Mouse (Mus musculus) hindbrain, embryonic 11.5 days (tissue): ENCODE measurements around the gene Eif5. TPM values are rescaled to one million over a fixed set of nuclear protein-coding genes. Genes with fewer than 3 reads are reported as not detected.
"Not testable (repeated sequence)": the region's sequence is repeated elsewhere in the genome, so short reads cannot be mapped to it uniquely, and the experiment has no call there.

Experiments
- ATAC-seq: fragments of 200-750 bp; cut with Nextera tagmentation; 2 replicates; pipeline ENCODE4 v1.8.0; 2017; ENCODE audit warnings: mild to moderate bottlenecking, moderate TSS enrichment, moderate library complexity; ENCODE audit not compliant: low FRiP score
- DNase-seq: peaks from one replicate; pipeline ENCODE4 v3.0.0-alpha.2; 2015; ENCODE audit warnings: low spot score
- H3K27ac ChIP-seq: fragments of 300-500 bp; sonication (generic); 2 replicates; pipeline ENCODE4 v1.5.1; 2014; ENCODE audit warnings: mild to moderate bottlenecking, low read depth, low read length
- H3K27me3 ChIP-seq: fragments of 300-500 bp; sonication (generic); 2 replicates; pipeline ENCODE4 v1.6.1; 2014; ENCODE audit warnings: mild to moderate bottlenecking, low read length, moderate library complexity, mixed read lengths; ENCODE audit not compliant: control insufficient read depth, insufficient read depth
- H3K36me3 ChIP-seq: fragments of 300-500 bp; sonication (generic); 2 replicates; pipeline ENCODE4 v1.6.1; 2014; ENCODE audit warnings: mild to moderate bottlenecking, low read length, moderate library complexity, mixed read lengths; ENCODE audit not compliant: control insufficient read depth, insufficient read depth
- H3K4me1 ChIP-seq: fragments of 300-500 bp; sonication (generic); replicated peaks from 2 replicates; pipeline ENCODE4 v1.6.1; 2014; ENCODE audit warnings: low read length, mixed read lengths; ENCODE audit not compliant: control insufficient read depth, insufficient read depth
- H3K4me2 ChIP-seq: fragments of 300-500 bp; sonication (generic); replicated peaks from 2 replicates; pipeline ENCODE4 v1.6.1; 2014; ENCODE audit warnings: mild to moderate bottlenecking, low read depth, low read length
- H3K4me3 ChIP-seq: fragments of 300-500 bp; sonication (generic); 2 replicates; pipeline ENCODE4 v1.5.1; 2014; ENCODE audit warnings: low read depth, low read length
- H3K9ac ChIP-seq: fragments of 300-500 bp; sonication (generic); 2 replicates; pipeline ENCODE4 v1.6.1; 2014; ENCODE audit warnings: low read depth, low read length
- H3K9me3 ChIP-seq: fragments of 300-500 bp; sonication (generic); 2 replicates; pipeline ENCODE4 v1.6.1; 2016; ENCODE audit warnings: low read length; ENCODE audit not compliant: control insufficient read depth
- WGBS: fragments of 180-500 bp; shearing (Covaris S2); extraction: QIAGEN DNeasy Blood & Tissue Kit; methylation state at CpG from one replicate; pipeline ENCODE4 v1.1.7; 2014; 5-methylcytosine and 5-hydroxymethylcytosine counted together
- polyA plus RNA-seq: library from polyadenylated mRNA; unstranded; fragments of >200 nt; fragmentation: Nextera tagmentation; extraction: Ambion mirVana; gene quantifications from 2 replicates; pipeline ENCODE4 v1.2.1, GENCODE M21; 2014

Gene Eif5
- polyA plus RNA-seq, 1 experiment from 2014 or later = 707 TPM

- DNase-seq = no peak
- H3K27ac ChIP-seq = no peak overlapping the region
- H3K4me1 ChIP-seq = no peaks in the 10 kb centered on the region
- no peaks in the 10 kb centered on the region for H3K27me3 ChIP-seq
- 62% methylated on average over 1 of the region's 1 CpGs for WGBS
- no peak overlapping the region for H3K4me2 ChIP-seq
- no peaks in the 10 kb centered on the region for H3K36me3 ChIP-seq
- H3K9ac ChIP-seq = no peak overlapping the region
- H3K4me3 ChIP-seq = no peak overlapping the region
- no peak for ATAC-seq
- H3K9me3 ChIP-seq = no peaks in the 10 kb centered on the region
Measured at GRCm38 (mm10) chr12:111550679-111551078, 12.9 kb downstream of the Eif5 start.

- Histone ChIP-seq H3K27me3 (no peaks in the 10 kb centered on the region), H3K4me1 (no peaks in the 10 kb centered on the region), H3K4me3 (no peak overlapping the region), H3K4me2 (no peak overlapping the region), H3K36me3 (no peaks in the 10 kb centered on the region), H3K9ac (no peak overlapping the region), H3K27ac (no peak overlapping the region), H3K9me3 (no peaks in the 10 kb centered on the region)
- DNase-seq = no peak
- no peak for ATAC-seq
- 75% methylated on average over 8 of the region's 8 CpGs for WGBS
Measured at GRCm38 (mm10) chr12:111552342-111552741, 14.5 kb downstream of the Eif5 start.

- no peak overlapping the region for H3K27ac ChIP-seq
- DNase-seq (no peak), ATAC-seq (no peak)
- H3K9me3 ChIP-seq = no peaks in the 10 kb centered on the region
- H3K4me2 ChIP-seq = no peak overlapping the region
- WGBS = 76% methylated on average over 4 of the region's 4 CpGs
- no peaks in the 10 kb centered on the region for H3K27me3 ChIP-seq
- no peak overlapping the region for H3K4me3 ChIP-seq
- no peak overlapping the region for H3K9ac ChIP-seq
- no peaks in the 10 kb centered on the region for H3K36me3 ChIP-seq
- H3K4me1 ChIP-seq = no peaks in the 10 kb centered on the region
Measured at GRCm38 (mm10) chr12:111555357-111555756, 17.5 kb downstream of the Eif5 start.

- not testable (repeated sequence) for H3K9ac ChIP-seq, H3K4me1 ChIP-seq, ATAC-seq, H3K4me2 ChIP-seq, H3K4me3 ChIP-seq, H3K27ac ChIP-seq, DNase-seq, H3K9me3 ChIP-seq, H3K27me3 ChIP-seq, H3K36me3 ChIP-seq
- 86% methylated on average over 4 of the region's 5 CpGs for WGBS
Measured at GRCm38 (mm10) chr12:111555893-111556292, 18.1 kb downstream of the Eif5 start.

GRCm38 (mm10) chr12:111557538-111557937 lies 19.7 kb downstream of the Eif5 start:
- DNase-seq = no peak
- Histone ChIP-seq H3K9me3 (no peaks in the 10 kb centered on the region), H3K36me3 (no peaks in the 10 kb centered on the region), H3K27me3 (no peaks in the 10 kb centered on the region), H3K4me2 (no peak overlapping the region), H3K4me3 (no peak overlapping the region), H3K9ac (no peak overlapping the region), H3K4me1 (no peaks in the 10 kb centered on the region), H3K27ac (no peak overlapping the region)
- WGBS = 65% methylated on average over 6 of the region's 6 CpGs
- no peak for ATAC-seq

- no peak overlapping the region for H3K4me2 ChIP-seq
- no peaks in the 10 kb centered on the region for H3K36me3 ChIP-seq
- no peak overlapping the region for H3K9ac ChIP-seq
- no peak for ATAC-seq
- H3K27ac ChIP-seq = no peak overlapping the region
- no peaks in the 10 kb centered on the region for H3K4me1 ChIP-seq
- 75% methylated on average over 2 of the region's 2 CpGs for WGBS
- H3K9me3 ChIP-seq = no peaks in the 10 kb centered on the region
- H3K4me3 ChIP-seq = no peak overlapping the region
- DNase-seq = no peak
- H3K27me3 ChIP-seq = no peaks in the 10 kb centered on the region
Measured at GRCm38 (mm10) chr12:111558655-111559054, 20.8 kb downstream of the Eif5 start.

GRCm38 (mm10) chr12:111559647-111560258 lies 21.9 kb downstream of the Eif5 start:
- WGBS = 68% methylated on average over 18 of the region's 18 CpGs
- DNase-seq (no peak), ATAC-seq (no peak)
- H3K4me2 ChIP-seq = no peak overlapping the region
- no peak overlapping the region for H3K27ac ChIP-seq
- no peak overlapping the region for H3K4me3 ChIP-seq
- no peaks in the 10 kb centered on the region for H3K27me3 ChIP-seq
- no peaks in the 10 kb centered on the region for H3K9me3 ChIP-seq
- no peak overlapping the region for H3K9ac ChIP-seq
- no peaks in the 10 kb centered on the region for H3K36me3 ChIP-seq
- no peaks in the 10 kb centered on the region for H3K4me1 ChIP-seq

GRCm38 (mm10) chr12:111560286-111560685 lies 22.5 kb downstream of the Eif5 start:
- 70% methylated on average over 5 of the region's 5 CpGs for WGBS
- Histone ChIP-seq H3K4me3 (no peak overlapping the region), H3K9me3 (no peaks in the 10 kb centered on the region), H3K9ac (no peak overlapping the region), H3K27ac (no peak overlapping the region), H3K36me3 (no peaks in the 10 kb centered on the region), H3K27me3 (no peaks in the 10 kb centered on the region), H3K4me2 (no peak overlapping the region), H3K4me1 (no peaks in the 10 kb centered on the region)
- DNase-seq (no peak), ATAC-seq (no peak)

GRCm38 (mm10) chr12:111562276-111562814 lies 24.5 kb downstream of the Eif5 start:
- Histone ChIP-seq H3K4me2 (no peak overlapping the region), H3K9me3 (no peaks in the 10 kb centered on the region), H3K27ac (no peak overlapping the region; the same call in 1 of the 2 replicates), H3K4me1 (no peaks in the 10 kb centered on the region), H3K27me3 (no peaks in the 10 kb centered on the region), H3K36me3 (no peaks in the 10 kb centered on the region), H3K4me3 (no peak overlapping the region), H3K9ac (no peak overlapping the region)
- ATAC-seq (no peak), DNase-seq (no peak)
- 49% methylated on average over 4 of the region's 4 CpGs for WGBS
